In the genomic region with DNA sequence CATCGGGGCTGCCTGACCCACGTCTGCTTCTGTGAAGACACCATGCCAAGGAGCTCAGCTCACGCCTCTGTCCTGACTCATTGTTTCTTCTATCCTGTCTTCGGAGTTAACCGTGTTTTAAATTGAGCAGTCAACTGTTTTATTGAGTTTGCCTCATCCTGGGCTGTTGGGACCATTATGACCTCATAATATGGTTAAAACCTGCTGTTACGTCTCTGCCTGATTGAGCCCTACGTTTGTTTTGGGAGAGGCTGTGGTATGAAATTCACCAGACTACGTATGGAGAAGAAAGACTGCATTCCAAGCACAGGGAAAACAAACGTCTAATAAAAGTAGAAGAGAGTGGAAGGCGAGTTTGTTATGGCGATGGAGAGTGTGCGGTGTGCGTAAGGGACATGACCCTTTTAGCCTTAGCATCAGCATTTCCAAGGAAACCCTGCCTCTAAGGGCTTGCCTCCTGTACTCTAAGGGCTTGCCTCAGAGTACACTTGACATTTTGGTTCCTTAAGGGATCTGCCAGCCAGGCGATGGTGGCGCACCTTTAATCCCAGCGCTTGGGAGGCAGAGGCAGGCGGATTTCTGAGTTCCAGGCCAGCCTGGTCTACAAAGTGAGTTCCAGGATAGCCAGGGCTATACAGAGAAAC, we compare ENCODE assay signal across 7 mouse cellular contexts. TPM values are rescaled to one million over a fixed set of nuclear protein-coding genes. Genes with fewer than 3 reads are reported as not detected.
A peak's percentile ranks its signal among the peaks of the same experiment; 100 is the strongest.
DNase-seq lines count a peak whose midpoint lies in the region; ATAC-seq and TF ChIP-seq lines count a peak whose summit lies in the region.

No protein-coding gene starts in this region.

- H3K27me3 ChIP-seq in spleen, adult 2 months (ENCODE audit: control insufficient read depth, insufficient read depth, low read length) = no peaks in the 10 kb centered on the region
- no peaks in the 10 kb centered on the region for H3K27me3 ChIP-seq in forebrain, embryonic 12.5 days
- H3K27me3 ChIP-seq in liver, embryonic 11.5 days (replicated peaks; ENCODE audit: control insufficient read depth, insufficient read depth, low read length) = no peaks in the 10 kb centered on the region
- no peaks in the 10 kb centered on the region for H3K27me3 ChIP-seq in splenic B cell, adult 2 months (ENCODE audit: control insufficient read depth, insufficient read depth, low read length, poor library complexity, severe bottlenecking)

- H3K27ac ChIP-seq in spleen, adult 2 months (ENCODE audit: insufficient read depth, low read length) = peak overlapping the region; percentile 67
- peak overlapping the region; percentile 54; the same call in 1 of the 2 replicates for H3K27ac ChIP-seq in forebrain, embryonic 12.5 days
- peak overlapping the region; percentile 74 for H3K27ac ChIP-seq in liver, embryonic 11.5 days (ENCODE audit: low read depth, low read length)

- no peak for TF ChIP-seq CTCF in spleen, adult 2 months (IDR thresholded peaks at IDR 0.05; ENCODE audit: extremely low read depth, insufficient read depth, insufficient read length, insufficient replicate concordance)

- no peak for ATAC-seq in forebrain, embryonic 12.5 days (ENCODE audit: low FRiP score)
- ATAC-seq in liver, embryonic 11.5 days (replicated peaks; ENCODE audit: low FRiP score) = no peak; the same call in 1 of the 2 replicates
- no peak for ATAC-seq in granulocyte monocyte progenitor cell, adult 5-6 weeks (replicated peaks; ENCODE audit: poor library complexity, severe bottlenecking)

- peaks cover 5% of the 10 kb centered on the region for H3K36me3 ChIP-seq in spleen, adult 2 months (ENCODE audit: control insufficient read depth, insufficient read depth, low read length)
- peaks cover 21% of the 10 kb centered on the region for H3K36me3 ChIP-seq in forebrain, embryonic 12.5 days (replicated peaks)
- H3K36me3 ChIP-seq in liver, embryonic 11.5 days (ENCODE audit: control insufficient read depth, insufficient read depth, low read length) = peaks cover 6% of the 10 kb centered on the region; the same call in 1 of the 2 replicates
- no peaks in the 10 kb centered on the region for H3K36me3 ChIP-seq in splenic B cell, adult 2 months (ENCODE audit: control insufficient read depth, insufficient read depth, low read length, poor library complexity, severe bottlenecking)

- WGBS in spleen, adult 2 months = 39% methylated on average over 17 of the region's 17 CpGs
- WGBS in forebrain, embryonic 12.5 days = 38% methylated on average over 17 of the region's 17 CpGs
- WGBS in liver, embryonic 11.5 days = 34% methylated on average over 17 of the region's 17 CpGs

- peak overlapping the region; percentile 53 for H3K4me2 ChIP-seq in forebrain, embryonic 12.5 days
- peak overlapping the region; percentile 87 for H3K4me2 ChIP-seq in liver, embryonic 11.5 days

- H3K4me3 ChIP-seq in spleen, adult 2 months (ENCODE audit: extremely low read depth, insufficient read depth, insufficient read length) = peak overlapping the region; percentile 44
- peak overlapping the region; percentile 100 for H3K4me3 ChIP-seq in forebrain, embryonic 12.5 days (replicated peaks)
- H3K4me3 ChIP-seq in liver, embryonic 11.5 days (ENCODE audit: low read depth, low read length) = peak overlapping the region; percentile 97

- no peak for DNase-seq in spleen, adult 2 months (ENCODE audit: low read depth in 1 of 2, low spot score in 2 of 2)
- no peak for DNase-seq in spleen, adult 12 weeks (ENCODE audit: low spot score)
- DNase-seq in liver, embryonic 11.5 days (ENCODE audit: low spot score) = no peak
- DNase-seq in splenic B cell, adult 2 months (ENCODE audit: low read depth, low spot score) = peak; percentile 13
- DNase-seq in spleen, adult 18-20 months = no peak

- H3K9ac ChIP-seq in forebrain, embryonic 12.5 days = peak overlapping the region; percentile 47; the same call in 1 of the 2 replicates
- peak overlapping the region; percentile 93 for H3K9ac ChIP-seq in liver, embryonic 11.5 days (ENCODE audit: low read depth, low read length)

- H3K9me3 ChIP-seq in forebrain, embryonic 12.5 days = no peaks in the 10 kb centered on the region
- no peaks in the 10 kb centered on the region for H3K9me3 ChIP-seq in liver, embryonic 11.5 days (ENCODE audit: control insufficient read depth, low read length)

- peaks cover 18% of the 10 kb centered on the region for H3K4me1 ChIP-seq in spleen, adult 2 months (ENCODE audit: control insufficient read depth, insufficient read depth, insufficient read length)
- peaks cover 31% of the 10 kb centered on the region for H3K4me1 ChIP-seq in forebrain, embryonic 12.5 days
- H3K4me1 ChIP-seq in liver, embryonic 11.5 days (replicated peaks; ENCODE audit: control insufficient read depth, insufficient read depth, low read length) = peaks cover 23% of the 10 kb centered on the region

- TF ChIP-seq POLR2A in spleen, adult 2 months (IDR thresholded peaks at IDR 0.05; ENCODE audit: low read depth, low read length) = no peak

RNA-seq across cellular contexts. Expression of a gene that starts 0.4 kb away (rescaled TPM):
- polyA plus RNA-seq in spleen, adult 2 months (2012; rRNA removed) = 18.9 and 21.1 TPM in 2 replicates
- 94.7 and 105 TPM in 2 replicates for polyA plus RNA-seq in forebrain, embryonic 12.5 days (2016; fragmentation: Nextera tagmentation; extraction: Ambion mirVana)
- polyA plus RNA-seq in liver, embryonic 11.5 days (2014; fragmentation: Nextera tagmentation; extraction: Ambion mirVana) = 38.9 and 39.7 TPM in 2 replicates
- total RNA-seq in granulocyte monocyte progenitor cell, adult 5-6 weeks (2014; fragmentation: Nextera tagmentation) = 76.2 and 99.7 TPM in 2 replicates
- total RNA-seq in granulocyte monocyte progenitor cell, adult 5-6 weeks (2017) = 106 and 110 TPM in 2 replicates

RNA-seq across cellular contexts. Expression of a gene that starts 31.8 kb away (rescaled TPM):
- 1.5 and 1.8 TPM in 2 replicates for polyA plus RNA-seq in spleen, adult 2 months (2012; rRNA removed)
- 2.7 and 4.0 TPM in 2 replicates for polyA plus RNA-seq in forebrain, embryonic 12.5 days (2016; fragmentation: Nextera tagmentation; extraction: Ambion mirVana)
- 1.2 and 1.8 TPM in 2 replicates for polyA plus RNA-seq in liver, embryonic 11.5 days (2014; fragmentation: Nextera tagmentation; extraction: Ambion mirVana)
- total RNA-seq in granulocyte monocyte progenitor cell, adult 5-6 weeks (2014; fragmentation: Nextera tagmentation) = not detected in 2 replicates
- total RNA-seq in granulocyte monocyte progenitor cell, adult 5-6 weeks (2017) = not detected in 2 replicates

RNA-seq across cellular contexts. Expression of a gene that starts 34.7 kb away (rescaled TPM):
- polyA plus RNA-seq in spleen, adult 2 months (2012; rRNA removed) = 68.2 and 85.3 TPM in 2 replicates
- 9.0 and 10.7 TPM in 2 replicates for polyA plus RNA-seq in forebrain, embryonic 12.5 days (2016; fragmentation: Nextera tagmentation; extraction: Ambion mirVana)
- 32.7 and 34.5 TPM in 2 replicates for polyA plus RNA-seq in liver, embryonic 11.5 days (2014; fragmentation: Nextera tagmentation; extraction: Ambion mirVana)
- 137 and 150 TPM in 2 replicates for total RNA-seq in granulocyte monocyte progenitor cell, adult 5-6 weeks (2014; fragmentation: Nextera tagmentation)
- total RNA-seq in granulocyte monocyte progenitor cell, adult 5-6 weeks (2017) = 109 and 141 TPM in 2 replicates

RNA-seq across cellular contexts. Expression of a gene that starts 41.3 kb away (rescaled TPM):
- 0.21 and 0.22 TPM in 2 replicates for polyA plus RNA-seq in spleen, adult 2 months (2012; rRNA removed)
- 4.6 TPM in 2 replicates for polyA plus RNA-seq in forebrain, embryonic 12.5 days (2016; fragmentation: Nextera tagmentation; extraction: Ambion mirVana)
- polyA plus RNA-seq in liver, embryonic 11.5 days (2014; fragmentation: Nextera tagmentation; extraction: Ambion mirVana) = 0.32 and 0.82 TPM in 2 replicates
- total RNA-seq in granulocyte monocyte progenitor cell, adult 5-6 weeks (2014; fragmentation: Nextera tagmentation) = not detected in 2 replicates
- total RNA-seq in granulocyte monocyte progenitor cell, adult 5-6 weeks (2017) = not detected in 2 replicates

Comparison
In these comparisons a context has a peak if more than half of its experiments do, and no peak if none do; other contexts are left out.
1. H3K4me3 ChIP-seq: peak in every context shown above with its lines; median percentile 100 in forebrain, embryonic 12.5 days; 97 in liver, embryonic 11.5 days; 44 in spleen, adult 2 months.